Mouse (Mus musculus) limb, embryonic 14.5 days (tissue): ENCODE data around the gene Cdh18. TPM values are rescaled to one million over a fixed set of nuclear protein-coding genes. Genes with fewer than 3 reads are reported as not detected.

Experiments
- ATAC-seq: fragments of 200-750 bp; cut with Nextera tagmentation; 2 replicates; pipeline ENCODE4 v1.8.0; 2017; ENCODE audit warnings: low read depth, moderate number of reproducible peaks, moderate TSS enrichment; ENCODE audit not compliant: low FRiP score
- DNase-seq: peaks from one replicate; pipeline ENCODE4 v3.0.0-alpha.2; 2015; ENCODE audit warnings: low spot score
- H3K27ac ChIP-seq: fragments of 300-500 bp; sonication (generic); replicated peaks from 2 replicates; pipeline ENCODE4 v1.5.1; 2014; ENCODE audit warnings: low read depth, mild to moderate bottlenecking, low read length, moderate library complexity, mixed read lengths
- H3K27me3 ChIP-seq: fragments of 300-500 bp; sonication (generic); 2 replicates; pipeline ENCODE4 v1.6.1; 2014; ENCODE audit warnings: low read length, mixed read lengths; ENCODE audit not compliant: control insufficient read depth, insufficient read depth
- H3K36me3 ChIP-seq: fragments of 300-500 bp; sonication (generic); 2 replicates; pipeline ENCODE4 v1.6.1; 2014; ENCODE audit warnings: mild to moderate bottlenecking, low read length, moderate library complexity, mixed read lengths; ENCODE audit not compliant: control insufficient read depth, insufficient read depth
- H3K4me1 ChIP-seq: fragments of 300-500 bp; sonication (generic); 2 replicates; pipeline ENCODE4 v1.6.1; 2014; ENCODE audit warnings: antibody characterized with exemption, low read length, mixed read lengths; ENCODE audit not compliant: control insufficient read depth, insufficient read depth
- H3K4me2 ChIP-seq: fragments of 300-500 bp; sonication (generic); replicated peaks from 2 replicates; pipeline ENCODE4 v1.6.1; 2014; ENCODE audit warnings: low read depth, mild to moderate bottlenecking, low read length, moderate library complexity; ENCODE audit not compliant: severe bottlenecking
- H3K4me3 ChIP-seq: fragments of 300-500 bp; sonication (generic); replicated peaks from 2 replicates; pipeline ENCODE4 v1.5.1; 2014; ENCODE audit warnings: low read length
- H3K9ac ChIP-seq: fragments of 300-500 bp; sonication (generic); 2 replicates; pipeline ENCODE4 v1.6.1; 2014; ENCODE audit warnings: mild to moderate bottlenecking, low read depth, low read length, moderate library complexity; ENCODE audit not compliant: severe bottlenecking
- H3K9me3 ChIP-seq: fragments of 300-500 bp; sonication (generic); 2 replicates; pipeline ENCODE4 v1.6.1; 2016; ENCODE audit warnings: low read length; ENCODE audit not compliant: control insufficient read depth
- POLR2A ChIP-seq: fragments of 200-500 bp; IDR thresholded peaks from 2 replicates; pipeline ENCODE4 v1.8.0; 2012; ENCODE audit warnings: inconsistent platforms, mild to moderate bottlenecking, moderate library complexity, borderline replicate concordance; ENCODE audit not compliant: insufficient read depth, insufficient read length; ENCODE audit errors: extremely low read depth
- WGBS: fragments of 180-500 bp; shearing (Covaris S2); extraction: QIAGEN DNeasy Blood & Tissue Kit; methylation state at CpG from one replicate; pipeline ENCODE4 v1.1.7; 2014; 5-methylcytosine and 5-hydroxymethylcytosine counted together
- polyA plus RNA-seq, 2 experiments: library from polyadenylated mRNA; depleted of rRNA in 1 of 2; stranded (reverse) in 1 of 2; unstranded in 1 of 2; fragments of >200 nt; fragmentation: Nextera tagmentation in 1 of 2; extraction: Ambion mirVana in 1 of 2; gene quantifications; 2 replicates each; pipeline versions ENCODE4 v1.2.1 to v1.2.3; 2012 to 2014

Gene Cdh18
- polyA plus RNA-seq, 2 experiments: 1.0 to 1.3 TPM

- Histone ChIP-seq H3K4me3 (no peak overlapping the region), H3K9ac (no peak overlapping the region), H3K9me3 (no peaks in the 10 kb centered on the region), H3K4me1 (no peaks in the 10 kb centered on the region), H3K4me2 (no peak overlapping the region), H3K27ac (no peak overlapping the region), H3K27me3 (no peaks in the 10 kb centered on the region), H3K36me3 (no peaks in the 10 kb centered on the region)
- WGBS: 86% methylated on average over 4 of the region's 4 CpGs
- ATAC-seq: no peak
- TF ChIP-seq POLR2A: no peak
- no peak for DNase-seq
Observed at GRCm38 (mm10) chr15:22776346-22776745, 227.5 kb downstream of the Cdh18 start.

- no peak overlapping the region for H3K4me3 ChIP-seq
- no peak overlapping the region for H3K27ac ChIP-seq
- H3K4me2 ChIP-seq: no peak overlapping the region
- no peak for TF ChIP-seq POLR2A
- ATAC-seq (no peak), DNase-seq (no peak)
- no peaks in the 10 kb centered on the region for H3K36me3 ChIP-seq
- H3K27me3 ChIP-seq: no peaks in the 10 kb centered on the region
- 77% methylated on average over 6 of the region's 6 CpGs for WGBS
- H3K9me3 ChIP-seq: no peaks in the 10 kb centered on the region
- no peak overlapping the region for H3K9ac ChIP-seq
- no peaks in the 10 kb centered on the region for H3K4me1 ChIP-seq
Observed at GRCm38 (mm10) chr15:22789696-22790095, 240.9 kb downstream of the Cdh18 start.

- no peak for ATAC-seq
- no peak for TF ChIP-seq POLR2A
- H3K36me3 ChIP-seq: no peaks in the 10 kb centered on the region
Observed at GRCm38 (mm10) chr15:22791791-22792190, 243.0 kb downstream of the Cdh18 start.

GRCm38 (mm10) chr15:22833127-22833526, 284.3 kb downstream of the Cdh18 start:
- Histone ChIP-seq H3K9me3 (no peaks in the 10 kb centered on the region), H3K4me2 (no peak overlapping the region), H3K36me3 (no peaks in the 10 kb centered on the region), H3K27me3 (no peaks in the 10 kb centered on the region), H3K27ac (no peak overlapping the region), H3K4me3 (no peak overlapping the region), H3K4me1 (no peaks in the 10 kb centered on the region), H3K9ac (no peak overlapping the region)
- DNase-seq: no peak
- no peak for TF ChIP-seq POLR2A
- no peak for ATAC-seq

More at GRCm38 (mm10) chr15:22791791-22792190, 243.0 kb downstream of the Cdh18 start:
- H3K9ac ChIP-seq: no peak overlapping the region
- no peak overlapping the region for H3K27ac ChIP-seq
- no peaks in the 10 kb centered on the region for H3K4me1 ChIP-seq
- WGBS: 80% methylated on average over 3 of the region's 3 CpGs
- no peak overlapping the region for H3K4me2 ChIP-seq
- no peaks in the 10 kb centered on the region for H3K27me3 ChIP-seq
- H3K9me3 ChIP-seq: no peaks in the 10 kb centered on the region
- no peak for DNase-seq
- H3K4me3 ChIP-seq: no peak overlapping the region

- Histone ChIP-seq H3K36me3 (no peaks in the 10 kb centered on the region), H3K27ac (no peak overlapping the region), H3K4me3 (no peak overlapping the region), H3K9ac (no peak overlapping the region), H3K4me2 (no peak overlapping the region), H3K4me1 (no peaks in the 10 kb centered on the region), H3K9me3 (no peaks in the 10 kb centered on the region), H3K27me3 (no peaks in the 10 kb centered on the region)
- no peak for TF ChIP-seq POLR2A
- ATAC-seq: no peak
- DNase-seq: no peak
- WGBS: 67% methylated on average over 1 of the region's 1 CpGs
Observed at GRCm38 (mm10) chr15:22837173-22837572, 288.4 kb downstream of the Cdh18 start.

GRCm38 (mm10) chr15:22857704-22858103, 308.9 kb downstream of the Cdh18 start:
- Histone ChIP-seq H3K27me3 (no peaks in the 10 kb centered on the region), H3K9me3 (no peaks in the 10 kb centered on the region), H3K27ac (no peak overlapping the region), H3K4me1 (no peaks in the 10 kb centered on the region), H3K4me2 (no peak overlapping the region), H3K36me3 (no peaks in the 10 kb centered on the region), H3K9ac (no peak overlapping the region), H3K4me3 (no peak overlapping the region)
- DNase-seq: no peak
- no peak for TF ChIP-seq POLR2A
- no peak for ATAC-seq
